Mouse (Mus musculus): ENCODE measurements around the gene Dip2b.

DNA sequence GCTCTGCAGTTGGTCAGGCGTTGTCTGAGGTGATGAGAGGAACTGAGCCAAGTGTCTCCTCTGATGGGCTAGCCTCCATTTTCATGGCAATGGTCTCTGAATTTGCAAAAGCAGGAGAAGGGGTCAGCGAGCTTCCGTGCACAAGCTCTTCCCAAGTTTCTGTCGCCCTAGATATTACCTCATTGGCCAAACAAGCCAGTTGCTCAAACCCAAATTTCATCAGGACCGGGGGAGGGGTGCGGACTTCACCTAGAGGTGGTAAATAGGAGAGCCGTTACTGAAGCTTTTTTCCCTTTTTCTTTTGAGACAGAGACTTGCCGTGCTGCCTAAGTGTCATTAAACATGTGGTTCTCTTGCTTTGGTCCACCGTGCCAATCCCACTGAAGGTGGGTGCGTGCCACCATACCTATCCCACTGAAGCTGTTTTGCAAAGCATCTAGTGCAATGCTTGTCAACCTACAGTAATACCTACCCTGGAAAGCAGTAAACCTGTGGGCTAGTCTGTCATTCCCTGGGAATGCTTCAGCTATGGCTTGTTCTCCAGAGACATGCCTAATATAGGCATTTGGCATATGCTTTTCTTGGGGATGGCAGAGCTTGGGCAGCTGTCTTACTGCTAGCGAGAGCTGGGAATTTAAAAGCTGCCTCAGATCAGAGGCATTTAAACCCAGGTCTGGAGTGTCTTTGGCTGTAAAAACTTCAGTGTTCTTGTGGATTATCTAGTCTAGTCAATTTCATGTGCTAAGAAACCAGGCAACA, 13.2 kb upstream of the Dip2b start:
- TF ChIP-seq POLR2A (IDR thresholded peaks at IDR 0.05; ENCODE audit: extremely low read depth, insufficient read depth, low read length) (no peak), CTCF (IDR thresholded peaks at IDR 0.05; ENCODE audit: low read depth, low read length) (no peak)
